Mouse (Mus musculus): Measurements from ENCODE around the gene Grm8.

The Grm8 gene

DNA sequence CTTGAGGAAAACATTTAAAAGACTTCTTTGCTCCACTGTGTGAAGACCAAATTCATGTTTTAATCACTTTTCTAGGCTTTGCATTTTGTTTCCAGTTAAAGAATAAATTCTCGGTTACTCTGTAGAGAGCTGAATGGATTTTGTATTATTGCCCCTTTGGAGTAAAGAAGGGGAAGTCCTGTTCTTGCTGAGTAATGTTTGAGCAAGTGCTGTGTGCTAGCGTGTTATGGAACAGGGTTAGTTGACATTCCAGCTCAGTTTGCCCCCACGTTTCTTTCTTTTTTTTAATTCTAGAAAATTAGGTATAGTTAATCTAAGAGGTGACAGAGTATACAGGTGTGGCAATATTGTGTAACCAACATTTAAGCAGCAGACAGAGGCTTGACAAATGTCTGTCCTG, 35.0 kb downstream of the Grm8 start:
- Histone ChIP-seq H3K36me3 (ENCODE audit: control insufficient read depth, insufficient read depth, low read length, poor library complexity, severe bottlenecking) (no peaks in the 10 kb centered on the region), H3K27me3 (ENCODE audit: control insufficient read depth, insufficient read depth, low read length, poor library complexity, severe bottlenecking) (no peaks in the 10 kb centered on the region)

DNA sequence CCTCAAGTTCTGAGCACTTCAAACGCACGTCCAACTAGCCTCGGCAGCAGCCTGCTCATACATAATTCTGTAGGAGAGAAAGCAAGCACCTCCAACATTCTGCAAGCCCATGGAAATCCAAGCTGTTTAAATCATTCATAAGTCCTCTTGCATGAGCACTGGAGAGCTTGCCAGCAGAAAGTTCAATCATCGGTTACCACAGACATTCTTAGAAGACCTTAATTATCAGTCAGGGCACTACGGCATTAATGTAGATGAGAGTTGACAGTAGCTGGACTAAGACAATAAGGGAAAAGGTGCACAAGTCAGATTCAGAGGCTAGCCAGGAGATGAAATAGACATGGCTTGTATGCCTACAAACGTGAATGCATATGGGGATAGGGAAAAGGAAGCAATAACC, 42.5 kb downstream of the Grm8 start:
- DNase-seq (ENCODE audit: low read depth, low spot score) = no peak
- H3K36me3 ChIP-seq (ENCODE audit: control insufficient read depth, insufficient read depth, low read length, poor library complexity, severe bottlenecking) = no peaks in the 10 kb centered on the region

More for the DNA sequence above, 35.0 kb downstream of the Grm8 start:
- no peak for DNase-seq (ENCODE audit: low read depth, low spot score)

DNA sequence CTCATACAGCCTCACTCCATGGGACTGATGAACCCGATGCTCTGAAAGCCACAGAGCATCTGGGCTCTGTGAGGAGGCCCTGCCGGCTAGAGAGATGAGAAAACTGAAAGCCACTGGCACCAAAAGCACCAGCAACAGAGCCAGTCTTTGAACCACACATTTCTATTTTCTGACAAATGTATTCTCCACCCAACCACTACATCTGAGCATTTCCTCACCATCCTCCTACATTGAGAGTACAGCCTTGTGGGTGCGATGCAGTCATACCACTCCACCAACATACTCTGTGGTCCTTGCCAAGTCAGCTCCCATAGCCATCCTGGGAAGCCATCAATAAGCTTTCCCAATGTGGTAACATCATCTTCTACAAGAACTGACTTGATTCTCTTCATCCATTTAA, 43.1 kb downstream of the Grm8 start:
- Histone ChIP-seq H3K27me3 (ENCODE audit: control insufficient read depth, insufficient read depth, low read length, poor library complexity, severe bottlenecking) (no peaks in the 10 kb centered on the region), H3K36me3 (ENCODE audit: control insufficient read depth, insufficient read depth, low read length, poor library complexity, severe bottlenecking) (no peaks in the 10 kb centered on the region)
- DNase-seq (ENCODE audit: low read depth, low spot score) = no peak

More for the DNA sequence above, 42.5 kb downstream of the Grm8 start:
- H3K27me3 ChIP-seq (ENCODE audit: control insufficient read depth, insufficient read depth, low read length, poor library complexity, severe bottlenecking) = no peaks in the 10 kb centered on the region

DNA sequence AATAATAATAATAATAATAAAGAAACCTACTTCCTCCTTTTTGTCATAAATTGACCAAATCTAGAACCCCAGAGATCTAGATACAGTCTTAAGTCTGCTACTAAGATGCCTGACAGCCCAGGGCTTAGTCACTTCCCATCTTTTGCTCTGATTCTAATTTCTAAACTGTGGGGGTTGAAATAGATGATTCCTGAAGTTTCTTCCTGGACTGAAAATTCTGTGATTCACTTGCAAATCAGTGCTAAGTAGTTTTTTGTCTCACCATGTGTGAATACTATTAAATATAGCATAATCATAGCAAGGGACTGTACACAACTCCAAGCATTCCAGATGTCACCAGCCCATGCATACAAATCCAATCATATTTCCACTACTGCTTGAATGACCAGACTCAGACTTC, 44.0 kb downstream of the Grm8 start:
- no peak for DNase-seq (ENCODE audit: low read depth, low spot score)
- H3K36me3 ChIP-seq (ENCODE audit: control insufficient read depth, insufficient read depth, low read length, poor library complexity, severe bottlenecking) = no peaks in the 10 kb centered on the region
- H3K27me3 ChIP-seq (ENCODE audit: control insufficient read depth, insufficient read depth, low read length, poor library complexity, severe bottlenecking) = no peaks in the 10 kb centered on the region

DNA sequence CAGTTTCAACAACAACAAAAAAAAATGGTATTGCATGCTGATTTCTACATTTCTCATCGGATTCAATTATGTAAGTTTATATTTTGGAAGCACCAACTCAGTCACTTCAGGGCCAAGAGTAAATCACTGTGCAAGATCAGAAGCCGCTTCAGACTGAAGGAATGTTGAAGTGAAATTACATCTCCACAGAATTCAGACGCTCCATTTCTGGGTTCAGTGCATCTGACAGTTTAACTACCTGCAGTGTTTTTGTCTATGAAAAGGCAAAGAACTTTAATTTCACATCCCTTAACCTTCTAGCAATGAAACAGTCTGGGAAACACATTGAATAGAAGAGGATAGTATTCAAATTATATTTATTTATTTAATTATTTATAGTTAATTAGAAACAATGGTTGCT, 59.4 kb downstream of the Grm8 start:
- no peaks in the 10 kb centered on the region for H3K36me3 ChIP-seq (ENCODE audit: control insufficient read depth, insufficient read depth, low read length, poor library complexity, severe bottlenecking)
- H3K27me3 ChIP-seq (ENCODE audit: control insufficient read depth, insufficient read depth, low read length, poor library complexity, severe bottlenecking) = no peaks in the 10 kb centered on the region
- no peak for DNase-seq (ENCODE audit: low read depth, low spot score)

DNA sequence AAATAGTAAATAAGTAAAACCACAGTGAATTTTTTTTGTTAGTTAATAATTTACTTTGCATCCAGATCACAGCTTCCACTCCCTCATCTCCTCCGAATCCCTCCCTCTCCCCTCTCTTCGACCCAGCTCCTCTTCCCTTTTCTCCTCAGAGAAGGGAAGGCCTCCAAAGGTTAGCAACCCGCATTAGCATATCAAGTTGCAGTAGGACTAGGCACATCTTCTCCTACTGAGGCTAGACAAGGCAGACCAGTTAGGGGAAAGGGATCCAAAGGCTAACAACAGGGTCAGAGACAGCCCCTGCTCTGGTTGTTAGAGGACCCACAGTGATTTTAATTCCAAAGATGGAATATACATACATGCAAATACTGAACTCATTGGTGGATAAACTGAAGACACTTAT, 60.5 kb downstream of the Grm8 start:
- no peak for DNase-seq (ENCODE audit: low read depth, low spot score)

DNA sequence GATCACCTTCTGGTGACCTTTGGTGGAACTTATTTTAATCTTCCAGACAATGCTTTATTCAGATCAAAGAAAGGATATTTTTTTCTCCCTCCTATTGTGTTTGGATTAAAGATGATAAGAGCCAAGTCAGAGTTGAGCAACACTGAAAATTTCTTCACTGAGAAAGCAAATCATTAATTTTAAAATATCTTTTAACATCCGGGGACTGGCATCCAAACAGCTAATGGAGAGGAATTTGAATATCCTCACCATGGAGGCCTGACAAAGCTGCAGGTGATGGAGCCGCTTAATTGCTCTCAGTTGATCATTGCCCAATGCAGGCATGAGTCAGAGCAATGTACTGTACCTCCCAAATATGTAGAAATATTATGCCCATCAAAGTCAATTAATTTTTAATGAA, 83.0 kb downstream of the Grm8 start:
- H3K36me3 ChIP-seq (ENCODE audit: control insufficient read depth, insufficient read depth, low read length, poor library complexity, severe bottlenecking) = no peaks in the 10 kb centered on the region
- no peak for DNase-seq (ENCODE audit: low read depth, low spot score)
- H3K27me3 ChIP-seq (ENCODE audit: control insufficient read depth, insufficient read depth, low read length, poor library complexity, severe bottlenecking) = no peaks in the 10 kb centered on the region

More for the DNA sequence above, 60.5 kb downstream of the Grm8 start:
- Histone ChIP-seq H3K36me3 (ENCODE audit: control insufficient read depth, insufficient read depth, low read length, poor library complexity, severe bottlenecking) (no peaks in the 10 kb centered on the region), H3K27me3 (ENCODE audit: control insufficient read depth, insufficient read depth, low read length, poor library complexity, severe bottlenecking) (no peaks in the 10 kb centered on the region)

DNA sequence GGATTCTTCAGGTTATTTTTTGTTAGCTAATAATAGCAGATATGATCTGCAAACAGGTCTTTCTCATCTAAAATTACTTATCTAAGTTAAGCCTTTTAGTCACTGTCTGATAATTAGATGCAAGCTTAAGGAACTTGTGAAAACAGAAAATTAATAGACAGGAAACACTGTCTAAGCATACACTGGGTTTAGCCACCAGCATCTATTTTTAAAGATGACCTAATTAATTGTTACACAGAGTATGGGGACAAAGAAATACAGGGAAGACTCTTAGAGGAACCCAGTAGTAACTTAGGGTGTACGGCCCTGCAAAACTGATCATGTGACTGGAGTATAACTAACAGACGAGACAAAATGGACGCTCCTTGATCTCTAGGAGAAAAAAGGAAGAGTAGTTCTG, 92.6 kb downstream of the Grm8 start:
- H3K36me3 ChIP-seq (ENCODE audit: control insufficient read depth, insufficient read depth, low read length, poor library complexity, severe bottlenecking) = no peaks in the 10 kb centered on the region
- no peak for DNase-seq (ENCODE audit: low read depth, low spot score)
- no peaks in the 10 kb centered on the region for H3K27me3 ChIP-seq (ENCODE audit: control insufficient read depth, insufficient read depth, low read length, poor library complexity, severe bottlenecking)

DNA sequence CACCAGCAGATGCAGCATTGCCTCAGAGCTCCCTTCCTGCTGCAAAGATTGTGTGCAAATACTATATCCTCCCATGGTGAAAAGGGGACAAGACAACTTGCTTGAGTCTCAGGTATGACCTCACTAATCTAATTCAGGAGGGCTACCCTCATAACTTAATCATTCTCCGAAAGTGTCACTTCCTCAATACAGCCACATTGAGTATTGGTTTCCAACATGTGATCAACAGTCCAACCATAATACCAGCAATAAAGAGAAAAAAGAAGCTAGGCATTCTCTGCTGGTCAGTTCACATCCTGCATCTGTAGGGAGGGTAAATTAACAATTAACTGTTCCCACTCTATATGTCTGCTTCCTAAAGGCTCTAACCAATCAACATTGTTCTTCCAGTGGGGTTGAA, 94.2 kb downstream of the Grm8 start:
- H3K36me3 ChIP-seq (ENCODE audit: control insufficient read depth, insufficient read depth, low read length, poor library complexity, severe bottlenecking) = no peaks in the 10 kb centered on the region
- no peaks in the 10 kb centered on the region for H3K27me3 ChIP-seq (ENCODE audit: control insufficient read depth, insufficient read depth, low read length, poor library complexity, severe bottlenecking)
- no peak for DNase-seq (ENCODE audit: low read depth, low spot score)

DNA sequence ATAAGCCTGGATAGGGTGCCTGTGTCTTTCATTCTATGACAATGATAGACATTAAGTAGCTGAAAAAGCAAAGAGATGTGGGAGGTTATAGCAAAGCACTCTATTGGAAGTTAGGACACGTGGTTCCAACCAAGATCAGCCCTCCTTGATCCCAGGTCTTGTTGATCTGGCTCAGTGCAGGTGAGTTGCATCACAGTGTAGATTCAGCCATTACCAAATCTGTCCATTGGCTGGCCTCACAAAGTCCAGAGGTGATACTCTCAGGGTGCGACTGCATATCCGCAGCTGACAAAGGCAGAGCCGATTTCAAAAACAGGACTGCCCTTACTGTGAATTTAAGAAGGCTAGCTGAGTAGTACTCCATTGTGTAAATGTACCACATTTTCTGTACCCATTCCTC, 103.0 kb downstream of the Grm8 start:
- no peak for DNase-seq (ENCODE audit: low read depth, low spot score)
- no peaks in the 10 kb centered on the region for H3K27me3 ChIP-seq (ENCODE audit: control insufficient read depth, insufficient read depth, low read length, poor library complexity, severe bottlenecking)
- no peaks in the 10 kb centered on the region for H3K36me3 ChIP-seq (ENCODE audit: control insufficient read depth, insufficient read depth, low read length, poor library complexity, severe bottlenecking)

DNA sequence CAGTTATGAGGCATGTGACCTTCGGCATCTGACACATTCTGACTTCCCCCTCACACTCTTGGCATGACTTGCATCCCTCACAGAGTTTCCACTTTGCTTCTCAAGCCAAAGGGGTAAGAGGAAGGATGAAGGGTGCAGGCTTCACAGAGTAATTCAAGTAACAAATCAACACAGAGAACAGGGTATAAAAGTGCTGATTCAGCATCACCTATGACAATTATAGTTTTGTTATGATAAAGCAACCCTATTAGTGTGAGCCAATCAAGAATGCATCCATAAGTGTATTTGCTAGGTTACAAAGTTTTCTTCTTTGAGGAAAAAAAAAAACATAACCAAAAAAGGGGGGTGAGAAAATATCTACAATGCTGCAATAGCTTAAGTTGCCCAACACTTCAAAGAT, 117.3 kb downstream of the Grm8 start:
- Histone ChIP-seq H3K27me3 (ENCODE audit: control insufficient read depth, insufficient read depth, low read length, poor library complexity, severe bottlenecking) (no peaks in the 10 kb centered on the region), H3K36me3 (ENCODE audit: control insufficient read depth, insufficient read depth, low read length, poor library complexity, severe bottlenecking) (no peaks in the 10 kb centered on the region)
- DNase-seq (ENCODE audit: low read depth, low spot score) = no peak

DNA sequence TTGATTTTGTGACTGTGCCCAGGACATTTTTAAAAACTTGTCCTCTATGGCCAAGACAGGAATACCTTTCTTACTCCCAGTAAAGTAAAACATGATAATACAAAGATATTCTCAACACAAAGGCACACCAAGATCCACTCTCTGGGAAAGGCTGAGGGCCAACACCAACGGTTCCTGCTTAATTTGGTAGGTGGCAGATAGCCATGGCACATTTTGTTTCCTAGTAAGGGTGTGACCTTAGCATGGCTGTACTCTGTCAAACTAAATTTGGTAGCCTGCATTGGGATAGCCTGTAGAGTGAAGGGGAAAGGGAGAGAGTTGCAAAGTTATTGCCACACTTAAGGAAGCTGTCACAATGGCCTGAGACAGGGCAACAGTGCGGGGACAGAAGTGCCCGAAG, 128.0 kb downstream of the Grm8 start:
- no peak for DNase-seq (ENCODE audit: low read depth, low spot score)
- Histone ChIP-seq H3K27me3 (ENCODE audit: control insufficient read depth, insufficient read depth, low read length, poor library complexity, severe bottlenecking) (no peaks in the 10 kb centered on the region), H3K36me3 (ENCODE audit: control insufficient read depth, insufficient read depth, low read length, poor library complexity, severe bottlenecking) (no peaks in the 10 kb centered on the region)

DNA sequence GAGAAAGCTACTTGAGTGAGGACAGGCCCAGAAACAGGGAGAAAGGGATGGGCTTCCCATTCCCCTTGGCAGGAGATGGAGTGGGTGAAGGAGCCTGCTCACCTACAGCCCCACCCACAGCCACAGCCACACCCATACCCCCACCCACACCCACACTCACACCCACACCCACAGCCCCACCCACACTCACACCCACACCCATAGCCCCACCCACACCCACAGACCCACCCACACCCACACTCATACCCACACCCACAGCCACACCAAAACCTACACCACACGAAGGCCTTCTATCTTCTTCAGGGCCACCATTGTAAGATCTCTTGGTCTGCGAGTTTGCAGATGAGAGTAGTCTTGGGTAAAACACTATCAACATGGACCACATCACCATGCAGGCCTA, 137.7 kb downstream of the Grm8 start:
- H3K27me3 ChIP-seq (ENCODE audit: control insufficient read depth, insufficient read depth, low read length, poor library complexity, severe bottlenecking) = no peaks in the 10 kb centered on the region
- H3K36me3 ChIP-seq (ENCODE audit: control insufficient read depth, insufficient read depth, low read length, poor library complexity, severe bottlenecking) = no peaks in the 10 kb centered on the region
- no peak for DNase-seq (ENCODE audit: low read depth, low spot score)

DNA sequence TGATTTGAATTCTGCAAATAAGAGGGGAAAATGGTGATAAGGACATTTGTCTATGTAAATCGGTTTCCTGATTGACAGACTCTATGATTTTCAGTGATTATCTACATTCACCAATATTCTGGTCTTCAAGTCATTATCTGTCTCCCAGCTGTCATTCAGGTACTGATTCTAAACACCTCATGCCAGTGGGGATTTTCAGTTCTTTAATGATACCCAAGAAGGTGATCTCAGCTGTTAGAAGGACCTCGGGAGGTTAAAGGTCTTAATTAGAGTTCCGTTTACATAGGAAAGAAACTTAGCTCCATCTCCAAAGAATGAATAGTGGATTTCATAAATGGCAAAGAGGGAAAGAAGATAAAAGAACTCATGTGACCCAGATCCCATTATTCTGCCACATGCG, 143.7 kb downstream of the Grm8 start:
- no peaks in the 10 kb centered on the region for H3K36me3 ChIP-seq (ENCODE audit: control insufficient read depth, insufficient read depth, low read length, poor library complexity, severe bottlenecking)
- H3K27me3 ChIP-seq (ENCODE audit: control insufficient read depth, insufficient read depth, low read length, poor library complexity, severe bottlenecking) = no peaks in the 10 kb centered on the region
- no peak for DNase-seq (ENCODE audit: low read depth, low spot score)

DNA sequence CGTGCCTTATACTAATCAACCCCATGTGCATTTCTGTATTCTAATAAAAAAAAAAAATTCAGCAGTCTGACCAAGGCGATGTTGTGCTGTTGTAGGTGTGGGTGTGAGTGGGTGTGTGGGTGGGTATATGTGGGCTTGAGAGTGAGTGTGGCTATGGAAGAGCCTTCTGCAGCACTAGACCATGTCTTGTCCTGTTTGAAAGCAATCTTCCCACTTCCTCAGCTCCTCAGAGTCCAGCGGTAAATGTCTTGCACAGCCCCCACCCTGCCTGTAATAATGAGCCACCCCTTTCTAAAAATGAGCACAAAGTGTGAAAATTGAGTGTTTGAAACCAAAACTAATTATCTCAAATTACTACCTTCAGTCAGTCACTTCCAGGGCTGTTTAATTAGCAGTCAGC, 152.4 kb downstream of the Grm8 start:
- no peaks in the 10 kb centered on the region for H3K27me3 ChIP-seq (ENCODE audit: control insufficient read depth, insufficient read depth, low read length, poor library complexity, severe bottlenecking)
- H3K36me3 ChIP-seq (ENCODE audit: control insufficient read depth, insufficient read depth, low read length, poor library complexity, severe bottlenecking) = no peaks in the 10 kb centered on the region
- no peak for DNase-seq (ENCODE audit: low read depth, low spot score)

DNA sequence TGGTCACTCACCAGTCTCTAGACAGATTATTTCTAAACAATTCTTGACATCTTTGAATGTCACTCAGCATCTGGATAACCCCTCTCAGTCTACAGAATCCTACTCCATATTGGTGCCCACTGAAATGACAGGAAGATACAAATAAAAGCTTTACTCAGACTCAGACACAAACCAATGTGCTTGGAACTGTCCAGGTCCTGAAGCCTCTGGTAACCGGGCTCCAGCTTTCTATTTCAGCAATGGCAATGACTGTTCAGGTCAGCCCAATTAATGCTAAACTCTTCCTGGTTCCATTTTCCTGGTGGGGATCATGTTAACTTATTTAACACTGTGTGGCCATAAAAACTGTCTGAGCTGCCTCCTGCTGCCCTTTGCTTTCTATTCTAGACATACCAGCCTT, 153.0 kb downstream of the Grm8 start:
- Histone ChIP-seq H3K27me3 (ENCODE audit: control insufficient read depth, insufficient read depth, low read length, poor library complexity, severe bottlenecking) (no peaks in the 10 kb centered on the region), H3K36me3 (ENCODE audit: control insufficient read depth, insufficient read depth, low read length, poor library complexity, severe bottlenecking) (no peaks in the 10 kb centered on the region)
- no peak for DNase-seq (ENCODE audit: low read depth, low spot score)
